Mouse (Mus musculus) liver, embryonic 14.5 days (tissue): ENCODE results near the gene Fam8a1. TPM values are rescaled to one million over a fixed set of nuclear protein-coding genes. Genes with fewer than 3 reads are reported as not detected.
A peak's percentile ranks its signal among the peaks of the same experiment; 100 is the strongest.

Experiments used
- ATAC-seq: fragments of 200-750 bp; cut with Nextera tagmentation; 2 replicates; pipeline ENCODE4 v1.8.0; 2017; ENCODE audit warnings: moderate number of reproducible peaks, mild to moderate bottlenecking, moderate library complexity; ENCODE audit not compliant: insufficient read depth
- DNase-seq, 3 experiments: peaks; one replicate each; pipeline ENCODE4 v3.0.0-alpha.2; 2012 to 2013; ENCODE audit warnings: low read depth in 3 of 3, low spot score in 3 of 3
- H3K27ac ChIP-seq: fragments of 300-500 bp; sonication (generic); 2 replicates; pipeline ENCODE4 v1.5.1; 2014; ENCODE audit warnings: moderate library complexity, mild to moderate bottlenecking, control low read depth, inconsistent platforms
- H3K27me3 ChIP-seq: fragments of 300-500 bp; sonication (generic); 2 replicates; pipeline ENCODE4 v1.6.1; 2014; ENCODE audit warnings: mild to moderate bottlenecking, low read length, moderate library complexity; ENCODE audit not compliant: control insufficient read depth, insufficient read depth
- H3K36me3 ChIP-seq: fragments of 300-500 bp; sonication (generic); replicated peaks from 2 replicates; pipeline ENCODE4 v1.6.1; 2014; ENCODE audit warnings: low read depth; ENCODE audit not compliant: control insufficient read depth, insufficient read depth
- H3K4me1 ChIP-seq, 2 experiments: fragments of 200-500 bp in 1 of 2; fragments of 300-500 bp in 1 of 2; sonication (generic) in 1 of 2; replicated peaks; 2 replicates each; pipeline ENCODE4 v1.6.1; 2012 to 2014; ENCODE audit warnings: antibody characterized with exemption in 1 of 2, inconsistent platforms in 1 of 2, low read length in 1 of 2; ENCODE audit not compliant: control insufficient read depth in 2 of 2, insufficient read depth in 2 of 2
- H3K4me2 ChIP-seq: fragments of 300-500 bp; sonication (generic); 2 replicates; pipeline ENCODE4 v1.6.1; 2014; ENCODE audit warnings: low read depth, mild to moderate bottlenecking, control low read depth, moderate library complexity
- H3K4me3 ChIP-seq, 2 experiments: fragments of 200-500 bp in 1 of 2; fragments of 300-500 bp in 1 of 2; sonication (generic) in 1 of 2; 2 replicates each; pipeline ENCODE4 v1.5.1; 2012 to 2014; ENCODE audit warnings: low read depth in 2 of 2, low read length in 2 of 2, mild to moderate bottlenecking in 2 of 2, control low read depth in 1 of 2, inconsistent platforms in 1 of 2, moderate library complexity in 1 of 2; ENCODE audit not compliant: insufficient read depth in 1 of 2
- H3K9ac ChIP-seq: fragments of 300-500 bp; sonication (generic); replicated peaks from 2 replicates; pipeline ENCODE4 v1.6.1; 2014; ENCODE audit warnings: mild to moderate bottlenecking, control low read depth, moderate library complexity
- H3K9me3 ChIP-seq: fragments of 300-500 bp; sonication (generic); 2 replicates; pipeline ENCODE4 v1.6.1; 2016; ENCODE audit warnings: low read length, mixed read lengths; ENCODE audit not compliant: control insufficient read depth
- CTCF ChIP-seq: IDR thresholded peaks from 2 replicates; pipeline ENCODE4 v1.5.1; 2016; ENCODE audit warnings: antibody characterized with exemption, low read depth, control low read depth
- EP300 ChIP-seq: IDR thresholded peaks from 2 replicates; pipeline ENCODE4 v1.6.1; 2016; ENCODE audit warnings: antibody characterized with exemption, low read depth
- WGBS: fragments of 180-500 bp; shearing (Covaris S2); extraction: QIAGEN DNeasy Blood & Tissue Kit; methylation state at CpG from one replicate; pipeline ENCODE4 v1.1.7; 2014; ENCODE audit not compliant: insufficient replicate concordance; 5-methylcytosine and 5-hydroxymethylcytosine counted together
- polyA plus RNA-seq, 2 experiments: library from polyadenylated mRNA; depleted of rRNA in 1 of 2; stranded (reverse) in 1 of 2; unstranded in 1 of 2; fragments of >200 nt; fragmentation: Nextera tagmentation in 1 of 2; extraction: Ambion mirVana in 1 of 2; gene quantifications; 2 replicates each; pipeline versions ENCODE4 v1.2.1 to v1.2.3; 2012 to 2014

The Fam8a1 gene
- polyA plus RNA-seq, 2 experiments: 2.6 to 7.7 TPM

GRCm38 (mm10) chr13:46642318-46642717 lies 27.0 kb upstream of the Fam8a1 start:
- Histone ChIP-seq H3K9me3 (peaks cover 4% of the 10 kb centered on the region), H3K9ac (no peak overlapping the region)
- no peak for DNase-seq

GRCm38 (mm10) chr13:46644175-46644574 lies 25.1 kb upstream of the Fam8a1 start:
- Histone ChIP-seq H3K4me3 (no peak overlapping the region), H3K9ac (no peak overlapping the region), H3K36me3 (no peaks in the 10 kb centered on the region), H3K27me3 (no peaks in the 10 kb centered on the region), H3K4me1 (no peaks in the 10 kb centered on the region), H3K4me2 (no peak overlapping the region), H3K9me3 (peaks cover 4% of the 10 kb centered on the region), H3K27ac (no peak overlapping the region)
- WGBS: 71% methylated on average over 6 of the region's 6 CpGs
- ATAC-seq: no peak
- no peak for TF ChIP-seq EP300
- no peak for TF ChIP-seq CTCF
- DNase-seq: no peak

More at GRCm38 (mm10) chr13:46642318-46642717, 27.0 kb upstream of the Fam8a1 start:
- Histone ChIP-seq H3K4me1 (no peaks in the 10 kb centered on the region), H3K36me3 (no peaks in the 10 kb centered on the region), H3K27ac (no peak overlapping the region), H3K4me3 (no peak overlapping the region), H3K27me3 (no peaks in the 10 kb centered on the region), H3K4me2 (no peak overlapping the region)
- 63% methylated on average over 4 of the region's 4 CpGs for WGBS
- TF ChIP-seq EP300: no peak
- TF ChIP-seq CTCF: peak; percentile 73
- ATAC-seq: no peak

GRCm38 (mm10) chr13:46645476-46645875 lies 23.8 kb upstream of the Fam8a1 start:
- H3K9me3 ChIP-seq: peaks cover 4% of the 10 kb centered on the region
- H3K4me2 ChIP-seq: no peak overlapping the region
- H3K27me3 ChIP-seq: no peaks in the 10 kb centered on the region
- H3K9ac ChIP-seq: no peak overlapping the region
- no peak for TF ChIP-seq EP300
- no peak for TF ChIP-seq CTCF
- H3K4me1 ChIP-seq: no peaks in the 10 kb centered on the region
- no peak overlapping the region for H3K27ac ChIP-seq
- H3K36me3 ChIP-seq: no peaks in the 10 kb centered on the region
- ATAC-seq (no peak), DNase-seq (no peak)
- WGBS: 77% methylated on average over 6 of the region's 6 CpGs
- H3K4me3 ChIP-seq: no peak overlapping the region

- H3K27ac ChIP-seq: no peak overlapping the region
- 36% methylated on average over 7 of the region's 7 CpGs for WGBS
- no peak for DNase-seq
Observed at GRCm38 (mm10) chr13:46651853-46652252, 17.5 kb upstream of the Fam8a1 start.

GRCm38 (mm10) chr13:46652671-46653070 lies 16.7 kb upstream of the Fam8a1 start:
- 73% methylated on average over 7 of the region's 7 CpGs for WGBS
- H3K27ac ChIP-seq: no peak overlapping the region

More at GRCm38 (mm10) chr13:46651853-46652252, 17.5 kb upstream of the Fam8a1 start:
- Histone ChIP-seq H3K36me3 (no peaks in the 10 kb centered on the region), H3K27me3 (no peaks in the 10 kb centered on the region), H3K4me2 (no peak overlapping the region), H3K4me3 (no peak overlapping the region), H3K4me1 (no peaks in the 10 kb centered on the region), H3K9ac (no peak overlapping the region), H3K9me3 (no peaks in the 10 kb centered on the region)
- TF ChIP-seq EP300: no peak
- TF ChIP-seq CTCF: no peak
- no peak for ATAC-seq

More at GRCm38 (mm10) chr13:46652671-46653070, 16.7 kb upstream of the Fam8a1 start:
- H3K9ac ChIP-seq: no peak overlapping the region
- ATAC-seq (no peak), DNase-seq (no peak)
- H3K27me3 ChIP-seq: no peaks in the 10 kb centered on the region
- no peaks in the 10 kb centered on the region for H3K36me3 ChIP-seq
- no peak for TF ChIP-seq CTCF
- TF ChIP-seq EP300: no peak
- no peak overlapping the region for H3K4me2 ChIP-seq
- no peaks in the 10 kb centered on the region for H3K9me3 ChIP-seq
- no peak overlapping the region for H3K4me3 ChIP-seq
- H3K4me1 ChIP-seq: no peaks in the 10 kb centered on the region
